Mouse (Mus musculus) left cerebral cortex, adult 2 months (tissue): ENCODE measurements around the gene Mau2. TPM values are rescaled to one million over a fixed set of nuclear protein-coding genes. Genes with fewer than 3 reads are reported as not detected.

ENCODE experiments used
- DNase-seq, 2 experiments: peaks; one replicate each; pipeline ENCODE4 v3.0.0; 2021 to 2022; ENCODE audit warnings: low spot score in 2 of 2, mixed read lengths in 1 of 2; ENCODE audit errors: extremely low spot score in 1 of 2
- H3K27ac ChIP-seq: fragments of 200-600 bp; 2 replicates; pipeline ENCODE4 v1.8.1; 2022
- H3K4me3 ChIP-seq: fragments of 200-600 bp; 2 replicates; pipeline ENCODE4 v1.8.1; 2022
- CTCF ChIP-seq: fragments of 200-600 bp; IDR thresholded peaks from 2 replicates; pipeline ENCODE4 v1.8.1; 2022; ENCODE audit warnings: antibody characterized with exemption, mild to moderate bottlenecking, moderate library complexity
- intact Hi-C: fragments of 180-260 bp; cut with DNase I; formaldehyde crosslinking; loops from one replicate; pipeline ENCODE4 v1.15.1; 2025
- long read RNA-seq, 2 experiments: library from polyadenylated mRNA; stranded (forward); transcript quantifications; one replicate each; pipeline ENCODE4 v2.0.0; 2021; ENCODE audit warnings: borderline mapping rate in 2 of 2
- total RNA-seq, 2 experiments: library from RNA; stranded (reverse); gene quantifications; 2 replicates each; pipeline ENCODE4 v1.2.3; 2021

Mau2 gene
- total RNA-seq, result 10 to 100 TPM; 74.4 to 75.2 TPM
- long read RNA-seq, experiment 1, full-length matches to known transcripts, result 77 of 121 reads
- long read RNA-seq, experiment 1, partial matches to known transcripts, result 2 of 121 reads
- long read RNA-seq, experiment 1, other reads (novel, unspliced or antisense), result 42 of 121 reads
- long read RNA-seq, experiment 2, full-length matches to known transcripts, result 43 of 89 reads
- long read RNA-seq, experiment 2, partial matches to known transcripts, result 4 of 89 reads
- long read RNA-seq, experiment 2, other reads (novel, unspliced or antisense), result 42 of 89 reads

- no peak for TF ChIP-seq CTCF
These were observed at the start of gene Mau2, which contains the start of gene Sugp1 for GRCm38 (mm10) chr8:70042583-70043455. TSS of gene Mau2 (minus strand) at chr8:70042734. TSS of gene Sugp1 (plus strand) at chr8:70042813.

DNA sequence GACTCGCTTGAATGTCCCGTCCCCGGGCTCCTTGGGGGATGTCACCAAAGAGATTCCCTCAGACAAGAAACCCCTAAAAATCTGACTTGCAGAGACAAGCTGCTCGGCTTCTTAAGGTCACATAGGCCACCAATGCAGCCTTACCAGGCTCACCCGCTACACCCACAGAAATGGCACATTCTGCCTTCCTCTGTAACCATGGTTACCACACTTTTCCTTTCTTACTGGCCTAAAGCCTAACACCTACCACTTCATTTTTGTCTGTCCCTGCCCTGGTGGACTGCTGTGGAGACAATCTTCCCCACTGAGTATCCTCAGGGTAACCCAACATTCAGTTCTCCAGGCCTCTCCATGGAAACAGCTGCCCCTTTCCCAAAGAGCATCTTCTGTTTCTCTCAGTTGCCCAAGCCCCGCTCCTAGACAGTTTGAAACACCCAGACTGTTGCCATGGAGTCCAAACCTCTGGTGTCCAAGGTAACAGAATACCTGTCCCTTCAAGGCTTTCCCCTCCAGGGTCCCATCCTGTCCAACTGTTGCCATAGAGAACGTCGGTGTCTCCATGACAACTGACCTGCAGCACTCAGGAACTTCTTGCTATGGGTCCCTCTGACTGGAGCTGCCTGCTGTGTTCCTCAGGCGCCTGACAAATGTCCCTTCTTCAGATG lies 46.9 kb upstream of the Mau2 start:
- H3K4me3 ChIP-seq, result no peak overlapping the region
- H3K27ac ChIP-seq, result peak overlapping the region; percentile 55; the same call in 1 of the 2 replicates
- intact Hi-C loops, result no loop called here
- DNase-seq, result no peak
- TF ChIP-seq CTCF, result no peak

More at GRCm38 (mm10) chr8:70042583-70043455, at the start of gene Mau2, which contains the start of gene Sugp1:
- DNase-seq, result peak; percentile 95
- H3K4me3 ChIP-seq, result peak within 1 kb of the TSS; percentile 99
- H3K27ac ChIP-seq, result peak within 1 kb of the TSS; percentile 99
- intact Hi-C loops, result loop anchor here (2.0 kb wide), 1 partner anchor 124 kb away; no protein-coding TSS in a partner anchor

DNA sequence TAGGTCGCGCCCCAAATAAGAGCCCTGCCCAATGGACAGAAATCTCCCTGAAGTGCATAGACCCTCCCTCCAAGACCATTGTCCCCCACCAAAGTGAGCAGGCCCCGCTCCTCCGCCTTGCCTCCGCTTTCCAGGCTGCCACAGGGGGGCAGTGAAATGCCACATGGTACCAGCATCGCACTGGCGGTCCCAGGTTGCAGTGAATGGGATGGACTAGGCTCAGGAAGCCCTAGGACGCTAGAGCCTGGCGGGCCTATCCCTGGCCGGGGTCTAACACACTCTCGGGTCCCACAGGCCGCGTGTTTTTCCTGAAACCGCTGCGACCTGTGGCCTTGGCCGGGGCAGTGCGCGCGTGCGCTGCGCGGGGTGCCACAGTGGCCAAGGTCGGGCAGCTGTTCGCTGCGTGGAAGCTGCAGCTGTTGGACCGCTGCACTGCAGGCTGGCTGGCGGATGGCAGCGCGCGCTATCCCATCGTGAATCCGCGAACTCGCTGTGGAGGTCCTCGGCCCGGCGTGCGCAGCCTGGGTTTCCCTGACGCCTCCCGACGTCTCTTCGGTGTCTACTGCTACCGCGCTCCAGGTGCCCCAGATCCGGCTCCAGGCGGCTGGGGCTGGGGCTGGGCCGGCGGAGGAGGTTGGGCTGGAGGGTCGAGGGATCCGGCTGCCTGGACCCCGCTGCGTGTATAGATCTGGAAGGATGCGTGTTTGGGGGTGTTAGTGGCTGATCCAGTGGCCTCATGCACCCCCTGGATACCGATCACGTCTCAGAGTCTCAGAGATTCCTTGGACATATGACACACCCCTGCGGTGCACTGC lies 45.5 kb upstream of the Mau2 start:
- H3K27ac ChIP-seq, result peak overlapping the region; percentile 11; the same call in 1 of the 2 replicates
- DNase-seq, result peak; percentile 65 to 77
- intact Hi-C loops, result loop anchor here (1.0 to 2.0 kb wide), 2 partner anchors 33 to 78 kb away; partner anchors contain the start of gene Ncan
- TF ChIP-seq CTCF, result peak; percentile 77
- peak overlapping the region; percentile 41 for H3K4me3 ChIP-seq

- intact Hi-C loops, result loop anchor here (2.0 kb wide), 1 partner anchor 34 kb away; the partner anchor contains the start of gene Ncan
These were observed 44.7 kb upstream of the Mau2 start for GRCm38 (mm10) chr8:70087237-70087636.

DNA sequence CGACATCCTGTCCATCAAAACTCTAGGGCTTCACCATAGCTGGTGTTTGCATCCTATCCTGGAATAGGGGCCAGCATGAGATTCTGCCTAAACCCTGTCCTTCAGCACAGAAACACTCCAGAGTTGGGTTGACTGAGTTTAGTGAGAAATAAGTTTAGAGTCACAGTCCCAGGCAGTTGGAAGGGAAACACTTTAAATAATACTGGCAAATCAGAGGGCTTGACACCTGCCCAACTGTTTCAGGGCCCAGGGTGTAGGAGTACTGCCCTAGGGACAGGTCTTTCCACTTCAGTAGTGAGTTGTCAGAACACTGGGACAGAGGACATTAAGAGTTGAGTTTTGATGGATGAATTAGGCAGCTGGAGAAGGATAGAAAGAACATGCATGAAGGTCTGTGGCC lies 43.6 kb upstream of the Mau2 start:
- Histone ChIP-seq H3K4me3 (no peak overlapping the region), H3K27ac (no peak overlapping the region)
- intact Hi-C loops, result loop anchor here (2.0 kb wide), 1 partner anchor 35 kb away; the partner anchor contains the start of gene Ncan
- DNase-seq, result no peak
- TF ChIP-seq CTCF, result no peak

More at GRCm38 (mm10) chr8:70087237-70087636, 44.7 kb upstream of the Mau2 start:
- no peak overlapping the region for H3K27ac ChIP-seq
- no peak for TF ChIP-seq CTCF
- no peak overlapping the region for H3K4me3 ChIP-seq
- no peak for DNase-seq

GRCm38 (mm10) chr8:70084191-70085065 lies 41.9 kb upstream of the Mau2 start:
- DNase-seq, result peak in 1 of 2 experiments; percentile 36
- intact Hi-C loops, result no loop called here
- peak; percentile 12 for TF ChIP-seq CTCF

GRCm38 (mm10) chr8:70083285-70083684 lies 40.8 kb upstream of the Mau2 start, which contains the start of gene Hapln4:
TSS of gene Hapln4 (plus strand) at chr8:70083457.
- DNase-seq, result peak; percentile 72 to 80
- H3K27ac ChIP-seq, result peak within 1 kb of the TSS; percentile 45
- no peak; the same call in 1 of the 2 replicates for TF ChIP-seq CTCF
- peak within 1 kb of the TSS; percentile 57 for H3K4me3 ChIP-seq
- intact Hi-C loops, result no loop called here

More at GRCm38 (mm10) chr8:70084191-70085065, 41.9 kb upstream of the Mau2 start:
- H3K4me3 ChIP-seq, result peak overlapping the region; percentile 57
- H3K27ac ChIP-seq, result peak overlapping the region; percentile 45

DNA sequence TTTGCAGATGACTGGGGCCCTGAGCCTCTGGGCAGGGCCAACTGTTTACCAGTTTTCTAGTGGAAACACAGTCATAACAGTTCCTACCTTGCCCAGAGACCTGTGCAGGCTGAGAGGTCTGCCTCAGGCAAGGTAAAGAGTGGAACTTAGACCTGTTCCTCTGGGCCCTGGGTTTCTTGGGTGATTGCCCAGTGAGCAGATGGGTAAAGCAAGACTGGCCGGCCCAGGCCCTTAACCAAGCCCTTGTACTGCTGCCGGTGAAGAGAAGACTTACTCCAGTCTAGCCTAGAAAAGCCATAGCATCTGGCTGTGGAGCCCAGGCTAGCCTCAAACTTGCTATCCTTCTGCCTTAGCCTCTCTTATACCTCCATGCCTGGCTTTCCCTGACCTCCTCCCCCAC lies 39.4 kb upstream of the Mau2 start:
- no peak for DNase-seq
- no peak for TF ChIP-seq CTCF
- H3K4me3 ChIP-seq, result no peak overlapping the region
- intact Hi-C loops, result no loop called here
- no peak overlapping the region for H3K27ac ChIP-seq

DNA sequence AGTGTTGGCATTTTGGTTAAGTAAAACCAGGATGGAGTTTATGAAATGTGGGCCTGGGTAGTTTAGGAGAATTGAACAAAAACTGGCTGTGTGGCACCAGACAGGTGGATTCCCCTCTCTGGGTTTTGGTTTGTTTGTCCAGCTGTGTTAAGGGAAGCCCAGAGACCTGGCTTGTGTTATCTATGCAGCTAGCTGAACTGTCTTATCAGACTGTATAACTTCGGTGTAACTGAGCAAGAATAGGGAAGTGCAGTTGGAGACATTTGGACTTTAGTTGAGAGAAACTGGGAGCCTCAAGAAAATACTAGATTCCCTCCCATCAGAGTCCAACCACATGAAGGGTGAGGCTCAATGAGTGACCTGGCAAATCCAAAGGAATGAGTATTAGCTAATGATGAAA lies 31.1 kb upstream of the Mau2 start:
- intact Hi-C loops, result no loop called here
- TF ChIP-seq CTCF, result no peak
- H3K27ac ChIP-seq, result no peak overlapping the region
- no peak for DNase-seq
- H3K4me3 ChIP-seq, result no peak overlapping the region

GRCm38 (mm10) chr8:70073120-70073519 lies 30.6 kb upstream of the Mau2 start:
- Histone ChIP-seq H3K27ac (no peak overlapping the region), H3K4me3 (no peak overlapping the region)
- DNase-seq, result no peak
- intact Hi-C loops, result no loop called here
- no peak for TF ChIP-seq CTCF
